8 mouse cellular contexts compared by ENCODE assay signal in genomic region chr15:98777762-98778161, GRCm38 (mm10). TPM values are rescaled to one million over a fixed set of nuclear protein-coding genes. Genes with fewer than 3 reads are reported as not detected.
A peak's percentile ranks its signal among the peaks of the same experiment; 100 is the strongest.
DNase-seq lines count a peak whose midpoint lies in the region; ATAC-seq lines count a peak whose summit lies in the region.

Gene Wnt10b, minus strand, starts transcription at chr15:98778150.

- H3K4me2 ChIP-seq in liver, embryonic 13.5 days = peak within 1 kb of the TSS; percentile 30

- peaks cover 38% of the 10 kb centered on the region for H3K4me1 ChIP-seq in liver, embryonic 13.5 days (replicated peaks)

- H3K9ac ChIP-seq in liver, embryonic 13.5 days = no peak within 1 kb of the TSS

- H3K36me3 ChIP-seq in liver, embryonic 13.5 days = no peaks in the 10 kb centered on the region

- no peaks in the 10 kb centered on the region for H3K9me3 ChIP-seq in liver, embryonic 13.5 days (replicated peaks)

- peak within 1 kb of the TSS; percentile 23; the same call in 1 of the 2 replicates for H3K4me3 ChIP-seq in liver, embryonic 13.5 days (replicated peaks)

- WGBS in liver, embryonic 13.5 days (ENCODE audit: insufficient replicate concordance) = 1% methylated on average over 28 of the region's 33 CpGs

- ATAC-seq in liver, embryonic 13.5 days (ENCODE audit: low read depth) = no peak
- no peak for ATAC-seq in erythroblast, adult 5-6 weeks (replicated peaks; ENCODE audit: low FRiP score, poor library complexity, severe bottlenecking)

- H3K27me3 ChIP-seq in liver, embryonic 13.5 days = peaks cover 98% of the 10 kb centered on the region

- DNase-seq in adrenal gland, adult 2 months = peak; percentile 31
- no peak for DNase-seq in adrenal gland, adult 18-20 months (ENCODE audit: low spot score in 2 of 2)
- DNase-seq in thymus, postnatal 4 days = peak; percentile 53
- DNase-seq in thymus, postnatal 25 days = no peak
- no peak for DNase-seq in liver, embryonic 13.5 days
- DNase-seq in cerebellum, postnatal 4 days (ENCODE audit: low spot score in 2 of 2) = no peak
- DNase-seq in spleen, postnatal 36 days (ENCODE audit: low spot score in 2 of 2) = no peak

- no peak within 1 kb of the TSS for H3K27ac ChIP-seq in liver, embryonic 13.5 days

RNA-seq across cellular contexts. Expression of gene Wnt10b, which starts in this region (rescaled TPM):
- total RNA-seq in adrenal gland, adult 2 months (2021) = 1 to 10 TPM in 1 of 2 experiments, under 1 TPM in 1; 0.84 to 2.2 TPM
- polyA plus RNA-seq in adrenal gland, adult 2 months (2012; rRNA removed) = 0.45 and 2.2 TPM in 2 replicates
- 1 to 10 TPM in 1 of 2 experiments, under 1 TPM in 1; 0.36 to 3.1 TPM for total RNA-seq in adrenal gland, adult 18-20 months (2021)
- not detected in 2 replicates for polyA plus RNA-seq in liver, embryonic 13.5 days (2015; fragmentation: Nextera tagmentation; extraction: Ambion mirVana)
- total RNA-seq in erythroblast, adult 5-6 weeks (2015; ENCODE audit: low replicate concordance) = 1.0 TPM in 1 of 2 replicates, not detected in the other
- total RNA-seq in erythroblast, adult 5-6 weeks (2017; ENCODE audit: low replicate concordance) = not detected in 2 replicates

Comparison
In these comparisons a context has a peak if more than half of its experiments do, and no peak if none do; other contexts are left out.
1. DNase-seq: peak in adrenal gland, adult 2 months (single experiment) and thymus, postnatal 4 days (single experiment); none in adrenal gland, adult 18-20 months (0 of 2), thymus, postnatal 25 days (single experiment), liver, embryonic 13.5 days (single experiment), cerebellum, postnatal 4 days (0 of 2) and spleen, postnatal 36 days (0 of 2).